Mouse (Mus musculus) limb, embryonic 12.5 days (tissue): ENCODE measurements at regions not wholly inside any gene's neighbourhood (a gene's known extent, or its start where the extent isn't known, plus 50 kb on each side); places are given as distances from the start of the nearest gene placed in this dataset.

ENCODE experiments used
- ATAC-seq: fragments of 200-750 bp; cut with Nextera tagmentation; 2 replicates; pipeline ENCODE4 v1.8.0; 2017; ENCODE audit warnings: low read depth, moderate TSS enrichment; ENCODE audit not compliant: insufficient number of reproducible peaks, insufficient read depth, low FRiP score, low TSS enrichment
- H3K27ac ChIP-seq: fragments of 300-500 bp; sonication (generic); 2 replicates; pipeline ENCODE4 v1.5.1; 2016; ENCODE audit warnings: mild to moderate bottlenecking, moderate library complexity
- H3K27me3 ChIP-seq: fragments of 300-500 bp; sonication (generic); 2 replicates; pipeline ENCODE4 v1.6.1; 2016; ENCODE audit warnings: mild to moderate bottlenecking, moderate library complexity
- H3K36me3 ChIP-seq: fragments of 300-500 bp; sonication (generic); 2 replicates; pipeline ENCODE4 v1.6.1; 2016; ENCODE audit warnings: mild to moderate bottlenecking, moderate library complexity
- H3K4me1 ChIP-seq: fragments of 300-500 bp; sonication (generic); replicated peaks from 2 replicates; pipeline ENCODE4 v1.6.1; 2016
- H3K4me2 ChIP-seq: fragments of 300-500 bp; sonication (generic); 2 replicates; pipeline ENCODE4 v1.6.1; 2016; ENCODE audit warnings: mild to moderate bottlenecking, moderate library complexity
- H3K4me3 ChIP-seq: fragments of 300-500 bp; sonication (generic); replicated peaks from 2 replicates; pipeline ENCODE4 v1.5.1; 2016; ENCODE audit warnings: mild to moderate bottlenecking
- H3K9ac ChIP-seq: fragments of 300-500 bp; sonication (generic); replicated peaks from 2 replicates; pipeline ENCODE4 v1.6.1; 2016; ENCODE audit warnings: mild to moderate bottlenecking, moderate library complexity
- H3K9me3 ChIP-seq: fragments of 300-500 bp; sonication (generic); 2 replicates; pipeline ENCODE4 v1.6.1; 2016; ENCODE audit warnings: mild to moderate bottlenecking, moderate library complexity
- WGBS: fragments of 180-500 bp; shearing (Covaris S2); methylation state at CpG from one replicate; pipeline ENCODE4 v1.1.7; 2016; 5-methylcytosine and 5-hydroxymethylcytosine counted together

DNA sequence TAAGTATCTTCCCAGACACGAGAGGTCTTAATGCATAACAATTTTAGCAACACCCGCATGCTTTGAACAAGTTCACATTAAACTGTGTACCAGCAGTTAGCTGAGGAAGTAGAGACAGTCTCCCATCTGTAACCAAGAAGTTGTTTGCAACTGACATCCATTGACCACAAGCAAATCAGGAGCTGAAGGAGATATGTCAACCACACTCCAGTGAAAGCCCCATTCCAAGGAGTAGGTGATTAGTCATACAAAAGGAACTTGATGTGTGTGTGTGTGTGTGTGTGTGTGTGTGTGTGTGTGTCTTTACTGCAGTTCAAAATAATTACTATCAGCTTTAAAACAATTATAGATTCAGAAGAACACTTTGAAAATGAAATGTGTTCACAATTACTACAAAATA, 97.9 kb upstream of the Robo2 start:
- no peaks in the 10 kb centered on the region for H3K9me3 ChIP-seq
- no peaks in the 10 kb centered on the region for H3K27me3 ChIP-seq
- no peak for ATAC-seq
- H3K9ac ChIP-seq = no peak overlapping the region
- no peak overlapping the region for H3K4me2 ChIP-seq
- peaks cover 3% of the 10 kb centered on the region for H3K4me1 ChIP-seq
- H3K4me3 ChIP-seq = no peak overlapping the region
- no peaks in the 10 kb centered on the region for H3K36me3 ChIP-seq
- WGBS = 87% methylated on average over 2 of the region's 2 CpGs
- no peak overlapping the region for H3K27ac ChIP-seq

DNA sequence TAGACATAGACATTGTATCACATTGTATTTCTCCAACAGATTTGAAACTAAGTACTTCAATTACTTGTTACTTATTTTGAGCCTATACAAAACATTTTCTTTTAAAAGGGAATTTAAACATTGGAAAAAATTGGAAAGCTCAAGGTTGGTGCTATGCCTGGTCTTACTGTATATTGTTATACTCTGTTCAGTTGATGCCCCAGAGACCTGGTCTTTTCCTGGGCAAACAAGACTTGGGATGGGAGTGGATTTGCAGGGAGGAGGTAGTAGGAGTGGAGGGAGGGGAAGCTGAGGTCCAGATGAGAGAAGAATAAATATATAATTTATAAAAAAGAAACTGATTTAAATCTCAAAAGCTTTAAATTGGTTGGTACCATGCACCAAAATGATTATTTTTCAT, 95.1 kb upstream of the Robo2 start:
- peak; percentile 26; the same call in 1 of the 2 replicates for ATAC-seq
- Histone ChIP-seq H3K4me2 (no peak overlapping the region), H3K4me3 (no peak overlapping the region), H3K9ac (no peak overlapping the region), H3K27me3 (no peaks in the 10 kb centered on the region), H3K4me1 (peaks cover 4% of the 10 kb centered on the region), H3K36me3 (no peaks in the 10 kb centered on the region), H3K27ac (peak overlapping the region; percentile 62; the same call in 1 of the 2 replicates), H3K9me3 (no peaks in the 10 kb centered on the region)

GRCm38 (mm10) chr16:74506173-74506709, 94.6 kb upstream of the Robo2 start:
- WGBS = 9% methylated on average over 6 of the region's 6 CpGs
- Histone ChIP-seq H3K27ac (no peak overlapping the region), H3K4me3 (no peak overlapping the region), H3K4me1 (peaks cover 4% of the 10 kb centered on the region), H3K9me3 (no peaks in the 10 kb centered on the region), H3K36me3 (no peaks in the 10 kb centered on the region), H3K27me3 (no peaks in the 10 kb centered on the region), H3K4me2 (no peak overlapping the region), H3K9ac (no peak overlapping the region)
- ATAC-seq = peak; percentile 79; the same call in 1 of the 2 replicates

DNA sequence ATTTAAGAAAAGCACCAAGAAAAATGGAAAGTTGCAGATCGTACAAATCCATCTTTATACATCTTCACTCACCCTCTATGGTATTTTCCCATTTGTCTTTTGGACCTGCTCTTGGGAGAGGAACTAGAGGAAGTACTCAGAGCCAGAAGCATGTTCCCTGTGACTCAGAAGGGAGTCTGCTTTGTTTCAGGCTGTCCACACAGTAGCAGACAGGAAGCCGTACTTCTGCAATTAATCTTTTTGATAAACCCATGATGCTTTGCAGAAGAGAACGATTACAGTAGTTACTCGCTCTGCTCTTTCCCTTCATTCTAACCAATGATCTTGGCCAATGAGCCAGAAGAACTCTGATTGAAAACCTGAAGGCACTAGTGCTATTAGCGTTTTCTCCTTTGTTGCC, 92.8 kb upstream of the Robo2 start:
- Histone ChIP-seq H3K36me3 (no peaks in the 10 kb centered on the region), H3K4me1 (peaks cover 4% of the 10 kb centered on the region), H3K4me3 (no peak overlapping the region), H3K27me3 (no peaks in the 10 kb centered on the region), H3K4me2 (no peak overlapping the region), H3K9me3 (no peaks in the 10 kb centered on the region), H3K27ac (no peak overlapping the region), H3K9ac (no peak overlapping the region)
- ATAC-seq = no peak
- WGBS = 65% methylated on average over 5 of the region's 5 CpGs

DNA sequence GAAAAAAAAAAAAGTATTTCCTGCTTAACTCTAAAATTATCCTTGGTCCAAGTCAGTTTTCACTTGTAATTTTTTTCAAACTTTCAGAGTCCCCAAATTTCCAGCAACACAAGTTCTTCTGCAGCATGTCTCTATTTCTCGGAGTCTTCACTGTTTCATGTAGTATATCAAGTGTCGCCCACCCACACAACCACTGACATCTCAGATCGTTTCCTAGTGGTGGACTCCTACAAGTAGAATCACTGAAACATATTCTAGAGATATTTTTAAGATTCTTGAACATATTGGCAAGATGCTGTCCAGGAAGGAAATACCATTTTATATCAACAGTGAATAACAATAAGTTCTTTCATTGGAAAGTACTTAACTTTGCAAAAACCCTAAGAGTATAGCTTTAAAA, 89.1 kb upstream of the Robo2 start:
- H3K9ac ChIP-seq = no peak overlapping the region
- H3K36me3 ChIP-seq = no peaks in the 10 kb centered on the region
- no peak for ATAC-seq
- peaks cover 4% of the 10 kb centered on the region for H3K4me1 ChIP-seq
- H3K4me2 ChIP-seq = no peak overlapping the region
- H3K27ac ChIP-seq = no peak overlapping the region
- WGBS = 83% methylated on average over 3 of the region's 3 CpGs
- H3K27me3 ChIP-seq = no peaks in the 10 kb centered on the region
- H3K9me3 ChIP-seq = no peaks in the 10 kb centered on the region
- no peak overlapping the region for H3K4me3 ChIP-seq

- no peak overlapping the region for H3K27ac ChIP-seq
- no peaks in the 10 kb centered on the region for H3K36me3 ChIP-seq
- H3K9ac ChIP-seq = no peak overlapping the region
- ATAC-seq = no peak
- WGBS = 64% methylated on average over 6 of the region's 6 CpGs
- no peaks in the 10 kb centered on the region for H3K27me3 ChIP-seq
- H3K4me3 ChIP-seq = no peak overlapping the region
- peaks cover 8% of the 10 kb centered on the region; the same call in 1 of the 2 replicates for H3K4me1 ChIP-seq
- no peaks in the 10 kb centered on the region for H3K9me3 ChIP-seq
- H3K4me2 ChIP-seq = no peak overlapping the region
Measured at GRCm38 (mm10) chr16:74467745-74468420, 56.3 kb upstream of the Robo2 start.

- H3K4me2 ChIP-seq = no peak overlapping the region
- WGBS = 77% methylated on average over 7 of the region's 7 CpGs
- H3K9ac ChIP-seq = no peak overlapping the region
- no peaks in the 10 kb centered on the region for H3K36me3 ChIP-seq
- no peak overlapping the region for H3K27ac ChIP-seq
- H3K9me3 ChIP-seq = no peaks in the 10 kb centered on the region
- H3K4me1 ChIP-seq = peaks cover 8% of the 10 kb centered on the region; the same call in 1 of the 2 replicates
- no peaks in the 10 kb centered on the region for H3K27me3 ChIP-seq
- no peak for ATAC-seq
- no peak overlapping the region for H3K4me3 ChIP-seq
Measured at GRCm38 (mm10) chr16:74467159-74467558, 55.5 kb upstream of the Robo2 start.

- no peaks in the 10 kb centered on the region for H3K9me3 ChIP-seq
- H3K36me3 ChIP-seq = no peaks in the 10 kb centered on the region
- no peak overlapping the region for H3K27ac ChIP-seq
- 19% methylated on average over 2 of the region's 2 CpGs for WGBS
- no peaks in the 10 kb centered on the region for H3K27me3 ChIP-seq
- no peak overlapping the region for H3K9ac ChIP-seq
- H3K4me1 ChIP-seq = peaks cover 8% of the 10 kb centered on the region; the same call in 1 of the 2 replicates
- ATAC-seq = no peak
- no peak overlapping the region for H3K4me2 ChIP-seq
- H3K4me3 ChIP-seq = no peak overlapping the region
Measured at GRCm38 (mm10) chr16:74464835-74465234, 53.2 kb upstream of the Robo2 start.

GRCm38 (mm10) chr16:74464290-74464689, 52.7 kb upstream of the Robo2 start:
- Histone ChIP-seq H3K4me1 (peaks cover 8% of the 10 kb centered on the region; the same call in 1 of the 2 replicates), H3K9ac (no peak overlapping the region), H3K9me3 (no peaks in the 10 kb centered on the region), H3K27ac (no peak overlapping the region), H3K4me3 (no peak overlapping the region), H3K36me3 (no peaks in the 10 kb centered on the region), H3K27me3 (no peaks in the 10 kb centered on the region), H3K4me2 (no peak overlapping the region)
- no peak for ATAC-seq
- 33% methylated on average over 6 of the region's 6 CpGs for WGBS

DNA sequence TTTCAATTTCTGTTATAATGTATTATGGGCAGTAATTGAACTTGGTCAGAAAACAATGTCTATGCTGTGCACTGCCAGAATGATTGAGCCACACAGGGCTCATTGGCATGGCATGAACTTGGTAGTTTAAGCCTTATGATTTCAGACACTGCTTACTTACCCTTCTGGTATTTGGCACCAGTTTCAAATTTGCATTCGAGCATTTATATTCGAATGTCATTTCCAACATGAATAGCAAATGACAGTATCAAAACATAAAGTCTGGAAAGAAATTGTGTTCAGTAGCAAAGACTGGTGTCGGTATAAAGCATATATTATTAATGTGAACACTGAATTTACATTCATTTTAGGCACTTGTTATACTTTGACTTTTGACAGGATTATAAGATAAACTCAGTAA, 50.8 kb upstream of the Robo2 start:
- Histone ChIP-seq H3K36me3 (no peaks in the 10 kb centered on the region), H3K9ac (no peak overlapping the region), H3K4me2 (no peak overlapping the region), H3K9me3 (no peaks in the 10 kb centered on the region), H3K4me3 (no peak overlapping the region), H3K27me3 (no peaks in the 10 kb centered on the region), H3K4me1 (no peaks in the 10 kb centered on the region), H3K27ac (no peak overlapping the region)
- 92% methylated on average over 3 of the region's 3 CpGs for WGBS
- no peak for ATAC-seq
